In genomic region chr4:132464255-132464613, GRCm38 (mm10) we compare ENCODE assay signal across 8 mouse cellular contexts. TPM values are rescaled to one million over a fixed set of nuclear protein-coding genes. Genes with fewer than 3 reads are reported as not detected.
DNase-seq lines count a peak whose midpoint lies in the region; ATAC-seq and TF ChIP-seq lines count a peak whose summit lies in the region.

No protein-coding gene starts in this region.

- H3K9ac ChIP-seq in heart, embryonic 16.5 days (ENCODE audit: low read length): peak overlapping the region; percentile 76
- peak overlapping the region; percentile 72 for H3K9ac ChIP-seq in MEL (ENCODE audit: control insufficient read depth, low read depth, low read length, poor library complexity, severe bottlenecking)
- H3K9ac ChIP-seq in forebrain, postnatal 0 days: peak overlapping the region; percentile 56; the same call in 1 of the 2 replicates
- H3K9ac ChIP-seq in midbrain, embryonic 11.5 days (ENCODE audit: low read length): peak overlapping the region; percentile 88; the same call in 1 of the 2 replicates

- TF ChIP-seq CTCF in MEL (IDR thresholded peaks at IDR 0.05 in 2 of 3, conservative IDR thresholded peaks at IDR 0.05 in 1 of 3; ENCODE audit: control insufficient read depth in 1 of 3, insufficient read depth in 1 of 3, low read depth in 2 of 3, low read length in 3 of 3, poor library complexity in 1 of 3, severe bottlenecking in 1 of 3): no peak
- TF ChIP-seq CTCF in forebrain, postnatal 0 days (IDR thresholded peaks at IDR 0.05; ENCODE audit: low read depth): no peak

- TF ChIP-seq RAD21 in MEL (IDR thresholded peaks at IDR 0.05; ENCODE audit: low read depth, low read length): no peak

- H3K79me2 ChIP-seq in MEL (ENCODE audit: control insufficient read depth, insufficient read depth, low read length, poor library complexity): peaks cover 39% of the 10 kb centered on the region

- H3K27me3 ChIP-seq in heart, embryonic 16.5 days (ENCODE audit: control insufficient read depth, insufficient read depth, low read length): no peaks in the 10 kb centered on the region
- H3K27me3 ChIP-seq in MEL (ENCODE audit: control insufficient read depth in 1 of 2, insufficient read depth in 2 of 2, low read length in 2 of 2): no peaks in the 10 kb centered on the region
- no peaks in the 10 kb centered on the region for H3K27me3 ChIP-seq in forebrain, postnatal 0 days (ENCODE audit: insufficient read depth, low read length)
- no peaks in the 10 kb centered on the region for H3K27me3 ChIP-seq in midbrain, embryonic 11.5 days (ENCODE audit: control insufficient read depth, insufficient read depth, low read length)

- TF ChIP-seq EP300 in MEL (IDR thresholded peaks at IDR 0.05; ENCODE audit: low read depth in 1 of 2, low read length in 2 of 2): no peak

- peaks cover 16% of the 10 kb centered on the region for H3K36me3 ChIP-seq in heart, embryonic 16.5 days (ENCODE audit: control insufficient read depth, insufficient read depth)
- peaks cover 2 to 19% of the 10 kb centered on the region in 2 experiments; a peak in 3 of 4 replicates for H3K36me3 ChIP-seq in MEL (ENCODE audit: control insufficient read depth in 1 of 2, insufficient read depth in 2 of 2, low read length in 2 of 2)
- peaks cover 15% of the 10 kb centered on the region for H3K36me3 ChIP-seq in forebrain, postnatal 0 days (ENCODE audit: insufficient read depth)
- H3K36me3 ChIP-seq in midbrain, embryonic 11.5 days (ENCODE audit: control insufficient read depth, insufficient read depth, low read length): peaks cover 12% of the 10 kb centered on the region

- H3K4me3 ChIP-seq in heart, embryonic 16.5 days (ENCODE audit: low read length): peak overlapping the region; percentile 75
- H3K4me3 ChIP-seq in MEL (ENCODE audit: control insufficient read depth in 1 of 2, insufficient read depth in 1 of 2, low read depth in 2 of 2, low read length in 2 of 2): peak overlapping the region; percentile 62 to 69
- H3K4me3 ChIP-seq in forebrain, postnatal 0 days (ENCODE audit: low read depth, low read length): peak overlapping the region; percentile 63
- peak overlapping the region; percentile 88 for H3K4me3 ChIP-seq in midbrain, embryonic 11.5 days (ENCODE audit: low read depth, low read length)

- no peak for TF ChIP-seq POLR2A in MEL (IDR thresholded peaks at IDR 0.05; ENCODE audit: control insufficient read depth in 1 of 2, insufficient read depth in 1 of 2, low read depth in 1 of 2, low read length in 2 of 2, poor library complexity in 1 of 2)

- DNase-seq in heart, adult 9 months (ENCODE audit: low spot score in 2 of 2): no peak
- no peak for DNase-seq in MEL (ENCODE audit: low read depth, low spot score)
- no peak for DNase-seq in forebrain, postnatal 0 days
- no peak for DNase-seq in midbrain, embryonic 11.5 days (ENCODE audit: low spot score, missing footprints)
- no peak for DNase-seq in frontal cortex, postnatal 10 days (ENCODE audit: low spot score in 2 of 2)
- DNase-seq in kidney, adult 8-10 months: no peak
- DNase-seq in layer of hippocampus, postnatal 36 days: no peak

- peaks cover 6% of the 10 kb centered on the region for H3K4me1 ChIP-seq in heart, embryonic 16.5 days (ENCODE audit: control insufficient read depth, insufficient read depth, low read length)
- peaks cover 0 to 9% of the 10 kb centered on the region in 2 experiments; a peak in 3 of 4 replicates for H3K4me1 ChIP-seq in MEL (ENCODE audit: control insufficient read depth in 1 of 2, insufficient read depth in 2 of 2, low read length in 2 of 2)
- peaks cover 6% of the 10 kb centered on the region; the same call in 1 of the 2 replicates for H3K4me1 ChIP-seq in forebrain, postnatal 0 days (ENCODE audit: insufficient read depth)
- H3K4me1 ChIP-seq in midbrain, embryonic 11.5 days (ENCODE audit: control insufficient read depth, insufficient read depth, low read length): peaks cover 8% of the 10 kb centered on the region

- ATAC-seq in heart, embryonic 16.5 days (replicated peaks; ENCODE audit: extremely low read depth, insufficient read depth, low FRiP score): no peak
- peak; percentile 16; the same call in 1 of the 2 replicates for ATAC-seq in forebrain, postnatal 0 days
- ATAC-seq in midbrain, embryonic 11.5 days (ENCODE audit: low FRiP score): peak; percentile 20; the same call in 1 of the 2 replicates

- no peaks in the 10 kb centered on the region for H3K9me3 ChIP-seq in heart, embryonic 16.5 days (replicated peaks; ENCODE audit: control insufficient read depth, low read length)
- H3K9me3 ChIP-seq in MEL (replicated peaks; ENCODE audit: insufficient read depth, low read length): no peaks in the 10 kb centered on the region
- no peaks in the 10 kb centered on the region for H3K9me3 ChIP-seq in forebrain, postnatal 0 days (ENCODE audit: low read length)
- H3K9me3 ChIP-seq in midbrain, embryonic 11.5 days (ENCODE audit: control insufficient read depth, low read length): no peaks in the 10 kb centered on the region

- peak overlapping the region; percentile 72 for H3K4me2 ChIP-seq in heart, embryonic 16.5 days (ENCODE audit: low read depth, low read length)
- peak overlapping the region; percentile 63 for H3K4me2 ChIP-seq in forebrain, postnatal 0 days (ENCODE audit: low read depth)
- H3K4me2 ChIP-seq in midbrain, embryonic 11.5 days: peak overlapping the region; percentile 84

- 2% methylated on average over 5 of the region's 5 CpGs for WGBS in heart, embryonic 16.5 days
- 0% methylated on average over 5 of the region's 5 CpGs for WGBS in forebrain, postnatal 0 days
- 2% methylated on average over 5 of the region's 5 CpGs for WGBS in midbrain, embryonic 11.5 days

- peak overlapping the region; percentile 53 for H3K27ac ChIP-seq in heart, embryonic 16.5 days (ENCODE audit: low read length)
- peak overlapping the region; percentile 69 for H3K27ac ChIP-seq in MEL (ENCODE audit: control insufficient read depth, low read depth, low read length)
- H3K27ac ChIP-seq in forebrain, postnatal 0 days (ENCODE audit: low read depth, low read length): no peak overlapping the region
- H3K27ac ChIP-seq in midbrain, embryonic 11.5 days (ENCODE audit: low read depth, low read length): no peak overlapping the region

TF ChIP-seq in MEL, 35 proteins besides CTCF, POLR2A, EP300 and RAD21:
- TF ChIP-seq MAX (IDR thresholded peaks at IDR 0.05; ENCODE audit: low read length): no peak
- TF ChIP-seq POLR2AphosphoS5 (IDR thresholded peaks at IDR 0.05; ENCODE audit: borderline replicate concordance, low read depth, low read length): no peak
- TF ChIP-seq MYC (IDR thresholded peaks at IDR 0.05; ENCODE audit: low read depth, low read length): peak; percentile 59
- peak; percentile 26; the same call in 1 of the 2 replicates for TF ChIP-seq ZC3H11A (IDR thresholded peaks at IDR 0.05; ENCODE audit: low read depth, low read length)
TF ChIP-seq in MEL: peak in this region for 2.

RNA-seq across cellular contexts. Expression of gene Med18, which starts 0.5 kb away (rescaled TPM):
- polyA plus RNA-seq in heart, embryonic 16.5 days (2015; fragmentation: Nextera tagmentation; extraction: Ambion mirVana): 14.5 and 15.9 TPM in 2 replicates
- total RNA-seq in MEL (2012; rRNA removed): 26.8 and 32.9 TPM in 2 replicates
- 10 to 100 TPM in 1 of 2 experiments, not detected in 1; 13.4 TPM for polyA plus RNA-seq in MEL (2012; ENCODE audit: insufficient read depth in 1 of 2, insufficient read length in 2 of 2, low read depth in 1 of 2, low replicate concordance in 2 of 2, missing spikeins in 1 of 2)
- 11.5 and 18.5 TPM in 2 replicates for total RNA-seq in forebrain, postnatal 0 days (2014; rRNA removed)
- 12.0 and 15.4 TPM in 2 replicates for polyA plus RNA-seq in forebrain, postnatal 0 days (2015; fragmentation: Nextera tagmentation; extraction: Ambion mirVana)
- 19.2 and 22.3 TPM in 2 replicates for polyA plus RNA-seq in midbrain, embryonic 11.5 days (2014; fragmentation: Nextera tagmentation; extraction: Ambion mirVana)
- 10 to 100 TPM in 1 of 2 experiments, 1 to 10 TPM in 1; 8.8 to 10.4 TPM for total RNA-seq in layer of hippocampus, postnatal 36 days (2021)

RNA-seq across cellular contexts. Expression of gene Phactr4, which starts 41.9 kb away (rescaled TPM):
- 15.8 and 16.5 TPM in 2 replicates for polyA plus RNA-seq in heart, embryonic 16.5 days (2015; fragmentation: Nextera tagmentation; extraction: Ambion mirVana)
- total RNA-seq in MEL (2012; rRNA removed): 5.6 and 7.2 TPM in 2 replicates
- 10 to 100 TPM; 28.7 to 79.5 TPM for polyA plus RNA-seq in MEL (2012; ENCODE audit: insufficient read depth in 1 of 2, insufficient read length in 2 of 2, low read depth in 1 of 2, low replicate concordance in 2 of 2, missing spikeins in 1 of 2)
- 3.2 and 3.9 TPM in 2 replicates for total RNA-seq in forebrain, postnatal 0 days (2014; rRNA removed)
- 3.5 and 4.9 TPM in 2 replicates for polyA plus RNA-seq in forebrain, postnatal 0 days (2015; fragmentation: Nextera tagmentation; extraction: Ambion mirVana)
- polyA plus RNA-seq in midbrain, embryonic 11.5 days (2014; fragmentation: Nextera tagmentation; extraction: Ambion mirVana): 22.2 and 22.4 TPM in 2 replicates
- total RNA-seq in layer of hippocampus, postnatal 36 days (2021): 10 to 100 TPM in 1 of 2 experiments, 1 to 10 TPM in 1; 8.3 to 12.8 TPM

RNA-seq across cellular contexts. Expression of gene Sesn2, which starts 46.1 kb away (rescaled TPM):
- 5.9 and 7.2 TPM in 2 replicates for polyA plus RNA-seq in heart, embryonic 16.5 days (2015; fragmentation: Nextera tagmentation; extraction: Ambion mirVana)
- 9.6 and 38.3 TPM in 2 replicates for total RNA-seq in MEL (2012; rRNA removed)
- 10 to 100 TPM in 1 of 2 experiments, not detected in 1; 27.5 TPM for polyA plus RNA-seq in MEL (2012; ENCODE audit: insufficient read depth in 1 of 2, insufficient read length in 2 of 2, low read depth in 1 of 2, low replicate concordance in 2 of 2, missing spikeins in 1 of 2)
- 6.3 and 15.1 TPM in 2 replicates for total RNA-seq in forebrain, postnatal 0 days (2014; rRNA removed)
- polyA plus RNA-seq in forebrain, postnatal 0 days (2015; fragmentation: Nextera tagmentation; extraction: Ambion mirVana): 6.9 and 9.0 TPM in 2 replicates
- 4.9 and 5.1 TPM in 2 replicates for polyA plus RNA-seq in midbrain, embryonic 11.5 days (2014; fragmentation: Nextera tagmentation; extraction: Ambion mirVana)
- total RNA-seq in layer of hippocampus, postnatal 36 days (2021): 10 to 100 TPM; 12.8 to 13.5 TPM

Comparison
In these comparisons a context has a peak if more than half of its experiments do, and no peak if none do; other contexts are left out.
1. H3K27ac ChIP-seq: peak in heart, embryonic 16.5 days (single experiment) and MEL (single experiment); none in forebrain, postnatal 0 days (single experiment) and midbrain, embryonic 11.5 days (single experiment).
2. Peak in every context shown above with its lines, with median percentiles within 50 percentile points of each other: H3K4me2 ChIP-seq, H3K4me3 ChIP-seq and H3K9ac ChIP-seq.